Mouse (Mus musculus): Measurements from ENCODE around the gene Eef1akmt2. TPM values are rescaled to one million over a fixed set of nuclear protein-coding genes. Genes with fewer than 3 reads are reported as not detected.

The Eef1akmt2 gene
- polyA plus RNA-seq, 1 experiment: 38.1 TPM

- TF ChIP-seq CTCF (IDR thresholded peaks at IDR 0.05; ENCODE audit: borderline replicate concordance, insufficient read depth, low read length) (no peak), POLR2A (IDR thresholded peaks at IDR 0.05; ENCODE audit: low read depth, low read length) (no peak)
- no peaks in the 10 kb centered on the region for H3K4me1 ChIP-seq (ENCODE audit: control insufficient read depth, insufficient read depth, low read length)
- no peak overlapping the region for H3K27ac ChIP-seq (ENCODE audit: insufficient read depth, low read length)
- no peak overlapping the region for H3K4me3 ChIP-seq (ENCODE audit: insufficient read depth, low read length)
Observed at GRCm38 (mm10) chr7:132799119-132800016, 53.1 kb downstream of the Eef1akmt2 start.

GRCm38 (mm10) chr7:132795141-132795540 lies 57.3 kb downstream of the Eef1akmt2 start:
- no peaks in the 10 kb centered on the region for H3K4me1 ChIP-seq (ENCODE audit: control insufficient read depth, insufficient read depth, low read length)
- no peak overlapping the region for H3K27ac ChIP-seq (ENCODE audit: insufficient read depth, low read length)
- TF ChIP-seq CTCF (IDR thresholded peaks at IDR 0.05; ENCODE audit: borderline replicate concordance, insufficient read depth, low read length) (no peak), POLR2A (IDR thresholded peaks at IDR 0.05; ENCODE audit: low read depth, low read length) (no peak)
- no peak overlapping the region for H3K4me3 ChIP-seq (ENCODE audit: insufficient read depth, low read length)

- H3K4me1 ChIP-seq (ENCODE audit: control insufficient read depth, insufficient read depth, low read length): no peaks in the 10 kb centered on the region
- no peak overlapping the region for H3K27ac ChIP-seq (ENCODE audit: insufficient read depth, low read length)
- TF ChIP-seq CTCF (IDR thresholded peaks at IDR 0.05; ENCODE audit: borderline replicate concordance, insufficient read depth, low read length): no peak
- TF ChIP-seq POLR2A (IDR thresholded peaks at IDR 0.05; ENCODE audit: low read depth, low read length): no peak
- H3K4me3 ChIP-seq (ENCODE audit: insufficient read depth, low read length): no peak overlapping the region
Observed at GRCm38 (mm10) chr7:132793467-132793866, 59.0 kb downstream of the Eef1akmt2 start.

DNA sequence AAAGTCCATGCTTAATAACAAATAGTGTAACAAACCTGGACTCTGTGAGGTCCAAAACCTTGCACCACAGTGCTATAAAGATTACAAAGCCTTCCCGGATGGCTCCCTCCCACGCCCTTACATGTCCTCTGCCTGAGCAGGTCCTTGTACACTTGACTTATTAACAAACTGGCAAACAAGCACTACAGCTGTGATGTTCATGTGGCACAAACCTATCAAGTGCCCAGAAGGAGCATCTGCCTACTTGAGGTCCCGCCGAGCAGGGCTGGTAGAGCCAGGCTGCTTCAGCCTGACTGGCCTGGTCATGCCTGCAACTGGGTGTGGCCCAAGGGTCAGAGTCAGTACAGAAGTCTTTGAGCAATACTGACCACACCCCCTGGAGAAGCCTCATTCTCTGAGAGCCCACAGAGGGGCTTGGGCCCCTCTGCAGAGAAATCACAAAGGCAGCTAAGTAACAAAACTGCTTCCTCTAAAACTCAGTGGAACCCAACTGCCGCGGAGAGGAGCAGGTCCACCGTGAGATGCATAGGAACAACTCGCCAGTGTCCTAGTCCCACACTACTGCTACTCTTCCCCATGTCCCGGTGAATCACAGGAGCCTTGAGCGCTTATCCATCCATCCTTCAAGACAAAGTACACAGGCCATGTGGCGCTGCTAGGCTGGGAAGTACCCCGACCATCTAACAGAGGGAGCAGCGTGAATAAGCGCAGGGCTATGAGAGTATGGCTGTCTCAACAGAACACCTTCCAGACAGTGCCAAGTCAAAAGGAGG lies 61.8 kb downstream of the Eef1akmt2 start:
- H3K4me3 ChIP-seq (ENCODE audit: insufficient read depth, low read length): no peak overlapping the region
- TF ChIP-seq POLR2A (IDR thresholded peaks at IDR 0.05; ENCODE audit: low read depth, low read length) (no peak), CTCF (IDR thresholded peaks at IDR 0.05; ENCODE audit: borderline replicate concordance, insufficient read depth, low read length) (no peak)
- H3K4me1 ChIP-seq (ENCODE audit: control insufficient read depth, insufficient read depth, low read length): no peaks in the 10 kb centered on the region
- H3K27ac ChIP-seq (ENCODE audit: insufficient read depth, low read length): no peak overlapping the region

GRCm38 (mm10) chr7:132788826-132789225 lies 63.6 kb downstream of the Eef1akmt2 start:
- no peak overlapping the region for H3K4me3 ChIP-seq (ENCODE audit: insufficient read depth, low read length)
- no peak for TF ChIP-seq POLR2A (IDR thresholded peaks at IDR 0.05; ENCODE audit: low read depth, low read length)
- TF ChIP-seq CTCF (IDR thresholded peaks at IDR 0.05; ENCODE audit: borderline replicate concordance, insufficient read depth, low read length): no peak
- no peaks in the 10 kb centered on the region for H3K4me1 ChIP-seq (ENCODE audit: control insufficient read depth, insufficient read depth, low read length)

DNA sequence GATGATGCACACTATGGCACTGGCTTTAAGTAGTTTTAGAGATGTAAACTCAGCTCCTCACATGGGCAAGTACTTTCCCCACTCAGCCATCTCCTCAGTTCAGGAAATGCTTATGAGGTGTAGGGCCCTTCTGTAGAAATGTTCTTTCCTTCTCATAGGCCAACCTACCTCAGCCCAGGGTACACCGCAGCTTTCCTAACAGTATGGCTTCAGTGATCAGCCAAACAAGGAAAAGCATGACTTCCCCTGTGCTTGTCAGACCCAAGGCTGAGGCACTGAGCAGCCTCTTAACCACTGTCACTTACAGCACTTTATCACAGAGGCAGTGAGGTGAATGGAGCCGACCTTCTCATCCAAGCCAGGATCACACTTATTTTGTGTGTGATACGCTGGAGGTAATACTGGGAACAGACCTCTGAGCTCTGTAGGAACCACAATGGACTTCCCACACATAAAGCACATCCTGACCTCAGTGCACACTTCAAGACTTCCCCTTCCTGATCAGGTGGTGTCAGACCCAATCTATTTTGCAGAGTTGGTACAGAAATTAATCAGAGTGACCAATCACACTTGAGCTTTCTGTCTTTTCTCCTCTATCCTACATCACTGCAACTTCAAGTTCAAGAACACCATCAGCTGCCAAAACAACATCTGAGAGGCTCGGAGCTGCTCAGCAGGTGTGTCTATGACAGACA lies 64.8 kb downstream of the Eef1akmt2 start:
- no peak for TF ChIP-seq CTCF (IDR thresholded peaks at IDR 0.05; ENCODE audit: borderline replicate concordance, insufficient read depth, low read length)
- no peak for TF ChIP-seq POLR2A (IDR thresholded peaks at IDR 0.05; ENCODE audit: low read depth, low read length)
- Histone ChIP-seq H3K27ac (ENCODE audit: insufficient read depth, low read length) (no peak overlapping the region), H3K4me1 (ENCODE audit: control insufficient read depth, insufficient read depth, low read length) (no peaks in the 10 kb centered on the region), H3K4me3 (ENCODE audit: insufficient read depth, low read length) (no peak overlapping the region)

More at GRCm38 (mm10) chr7:132788826-132789225, 63.6 kb downstream of the Eef1akmt2 start:
- H3K27ac ChIP-seq (ENCODE audit: insufficient read depth, low read length): no peak overlapping the region

DNA sequence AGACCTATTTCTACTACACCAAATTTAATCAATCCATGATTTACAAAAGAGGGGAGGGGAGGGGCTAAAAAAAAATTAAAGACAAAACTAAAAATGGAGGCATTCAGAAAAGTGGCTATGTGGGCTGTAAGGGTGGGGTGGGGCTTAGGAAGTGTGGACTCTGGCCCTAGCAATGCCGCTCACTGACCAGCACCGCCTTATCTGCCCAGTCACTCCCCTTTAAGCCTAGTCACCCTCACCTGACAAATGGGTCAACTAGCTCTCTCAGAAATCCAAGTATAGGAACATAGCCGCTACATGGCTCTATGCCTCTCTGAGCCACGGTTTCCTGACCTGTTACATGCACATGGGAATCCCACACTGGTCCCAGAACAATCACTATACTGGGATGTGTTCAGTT lies 65.5 kb downstream of the Eef1akmt2 start:
- Histone ChIP-seq H3K27ac (ENCODE audit: insufficient read depth, low read length) (no peak overlapping the region), H3K4me3 (ENCODE audit: insufficient read depth, low read length) (no peak overlapping the region), H3K4me1 (ENCODE audit: control insufficient read depth, insufficient read depth, low read length) (0 out of 2 replicates have a peak, but pooled peaks cover under 1% of the 10 kb centered on the region)
- TF ChIP-seq POLR2A (IDR thresholded peaks at IDR 0.05; ENCODE audit: low read depth, low read length) (no peak), CTCF (IDR thresholded peaks at IDR 0.05; ENCODE audit: borderline replicate concordance, insufficient read depth, low read length) (no peak)

DNA sequence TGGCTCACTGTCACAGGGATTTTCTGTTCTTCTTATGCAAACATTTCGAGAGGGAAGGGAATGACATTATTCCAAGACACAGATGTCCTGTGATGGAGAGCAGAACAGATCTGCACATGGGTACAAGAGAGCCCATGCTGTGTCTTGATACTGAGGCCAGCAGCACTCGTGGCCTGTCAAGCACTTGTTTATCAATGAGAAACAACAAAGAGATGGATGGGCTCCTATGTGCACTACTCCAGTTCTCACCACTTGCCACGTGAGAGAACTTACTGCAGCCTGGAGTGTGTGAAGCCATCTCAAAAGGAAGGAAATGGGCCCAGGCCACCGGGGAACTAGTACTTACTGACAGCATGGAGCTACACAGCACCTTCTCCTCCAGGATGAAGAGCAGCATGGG lies 66.0 kb downstream of the Eef1akmt2 start:
- no peak overlapping the region for H3K27ac ChIP-seq (ENCODE audit: insufficient read depth, low read length)
- 0 out of 2 replicates have a peak, but pooled peaks cover 6% of the 10 kb centered on the region for H3K4me1 ChIP-seq (ENCODE audit: control insufficient read depth, insufficient read depth, low read length)
- no peak overlapping the region for H3K4me3 ChIP-seq (ENCODE audit: insufficient read depth, low read length)

GRCm38 (mm10) chr7:132786011-132786410 lies 66.5 kb downstream of the Eef1akmt2 start:
- Histone ChIP-seq H3K27ac (ENCODE audit: insufficient read depth, low read length) (no peak overlapping the region), H3K4me1 (ENCODE audit: control insufficient read depth, insufficient read depth, low read length) (0 out of 2 replicates have a peak, but pooled peaks cover 6% of the 10 kb centered on the region), H3K4me3 (ENCODE audit: insufficient read depth, low read length) (no peak overlapping the region)
- TF ChIP-seq CTCF (IDR thresholded peaks at IDR 0.05; ENCODE audit: borderline replicate concordance, insufficient read depth, low read length): no peak
- no peak for TF ChIP-seq POLR2A (IDR thresholded peaks at IDR 0.05; ENCODE audit: low read depth, low read length)

More for the DNA sequence above, 66.0 kb downstream of the Eef1akmt2 start:
- no peak for TF ChIP-seq CTCF (IDR thresholded peaks at IDR 0.05; ENCODE audit: borderline replicate concordance, insufficient read depth, low read length)
- no peak for TF ChIP-seq POLR2A (IDR thresholded peaks at IDR 0.05; ENCODE audit: low read depth, low read length)
